In genomic region chr4:25799476-25800283, GRCm38 (mm10) we compare ENCODE assay signal across 9 mouse cellular contexts. TPM values are rescaled to one million over a fixed set of nuclear protein-coding genes. Genes with fewer than 3 reads are reported as not detected.
DNase-seq lines count a peak whose midpoint lies in the region; ATAC-seq and TF ChIP-seq lines count a peak whose summit lies in the region.
"Had no signal": no experiment of that assay in that cellular context is flagged by ENCODE, and none has a peak within 500 bp of the region (broad histone marks: within the 10 kb centered on the region; RNA-seq: fewer than 3 reads in every experiment).

Gene Fut9 (minus strand): TSS chr4:25800244.

- peak; percentile 70 for DNase-seq in Muller cell, postnatal 12 days (ENCODE audit: inconsistent ontology term)
- DNase-seq in brain, embryonic 14.5 days (ENCODE audit: low read depth) = peak; percentile 95
- DNase-seq in forebrain, embryonic 11.5 days (ENCODE audit: low spot score) = peak; percentile 91
- DNase-seq in kidney, adult 2 months = peak; percentile 79
- peak; percentile 87 for DNase-seq in left cerebral cortex, postnatal 25 days (ENCODE audit: low spot score in 2 of 2)
- peak; percentile 79 for DNase-seq in neural tube, embryonic 11.5 days (ENCODE audit: low spot score)
- DNase-seq in yolk sac, embryonic 10.5 days (ENCODE audit: low spot score) = peak; percentile 23
- no peak for DNase-seq in lung, adult 18-20 months

- H3K27ac ChIP-seq in forebrain, embryonic 11.5 days (ENCODE audit: low read depth, low read length) = peak within 1 kb of the TSS; percentile 58
- peak within 1 kb of the TSS; percentile 94 for H3K27ac ChIP-seq in kidney, adult 2 months (ENCODE audit: insufficient read depth, low read depth, low read length)
- H3K27ac ChIP-seq in neural tube, embryonic 11.5 days (ENCODE audit: low read depth, low read length) = peak within 1 kb of the TSS; percentile 44; the same call in 1 of the 2 replicates

- 0 out of 2 replicates have a peak, but pooled peaks have one; percentile 7 for TF ChIP-seq POLR2A in brain, embryonic 14.5 days (IDR thresholded peaks at IDR 0.05; ENCODE audit: borderline replicate concordance, extremely low read depth, insufficient read depth, insufficient read length, poor library complexity, severe bottlenecking)
- peak; percentile 51 for TF ChIP-seq POLR2A in kidney, adult 2 months (IDR thresholded peaks at IDR 0.05; ENCODE audit: low read depth, low read length)

- H3K9me3 ChIP-seq in forebrain, embryonic 11.5 days (ENCODE audit: control insufficient read depth, low read length) = no peaks in the 10 kb centered on the region
- H3K9me3 ChIP-seq in neural tube, embryonic 11.5 days (ENCODE audit: control insufficient read depth, low read length) = no peaks in the 10 kb centered on the region

- peak within 1 kb of the TSS; percentile 81 for H3K9ac ChIP-seq in forebrain, embryonic 11.5 days (ENCODE audit: low read length)
- peak within 1 kb of the TSS; percentile 72 for H3K9ac ChIP-seq in neural tube, embryonic 11.5 days (ENCODE audit: low read length)

- TF ChIP-seq CTCF in brain, embryonic 14.5 days (IDR thresholded peaks at IDR 0.05; ENCODE audit: borderline replicate concordance, extremely low read depth, insufficient read depth, insufficient read length) = no peak
- TF ChIP-seq CTCF in kidney, adult 2 months (conservative IDR thresholded peaks at IDR 0.05; ENCODE audit: insufficient read depth, insufficient read length, low read depth, low read length) = no peak

- peak within 1 kb of the TSS; percentile 67 for H3K4me3 ChIP-seq in forebrain, embryonic 11.5 days (ENCODE audit: low read depth, low read length)
- H3K4me3 ChIP-seq in kidney, adult 2 months (ENCODE audit: insufficient read depth, low read depth, low read length) = peak within 1 kb of the TSS; percentile 73
- peak within 1 kb of the TSS; percentile 57 for H3K4me3 ChIP-seq in neural tube, embryonic 11.5 days (ENCODE audit: low read depth, low read length)
- H3K4me3 ChIP-seq: erythroblast, embryonic 14.5 days had no signal

- WGBS in forebrain, embryonic 11.5 days = under 1% methylated on average over 52 of the region's 52 CpGs
- WGBS in kidney, adult 2 months = under 1% methylated on average over 50 of the region's 52 CpGs
- WGBS in neural tube, embryonic 11.5 days = under 1% methylated on average over 49 of the region's 52 CpGs

- intact Hi-C loops in left cerebral cortex, postnatal 25 days (cut with DNase I) = loop anchor here (1.0 to 5.0 kb wide), 5 partner anchors 62 to 518 kb away; partner anchors contain the start of gene Ufl1

- no peaks in the 10 kb centered on the region for H3K36me3 ChIP-seq in forebrain, embryonic 11.5 days (ENCODE audit: control insufficient read depth, insufficient read depth, low read length)
- H3K36me3 ChIP-seq in kidney, adult 2 months (ENCODE audit: control insufficient read depth, insufficient read depth, low read length) = no peaks in the 10 kb centered on the region; the same call in 1 of the 2 replicates
- no peaks in the 10 kb centered on the region for H3K36me3 ChIP-seq in neural tube, embryonic 11.5 days (ENCODE audit: control insufficient read depth, insufficient read depth, low read length)

- no peaks in the 10 kb centered on the region for H3K4me1 ChIP-seq in forebrain, embryonic 11.5 days (replicated peaks; ENCODE audit: control insufficient read depth, insufficient read depth, low read length)
- H3K4me1 ChIP-seq in kidney, adult 2 months (ENCODE audit: control insufficient read depth, insufficient read depth, low read length) = peaks cover 7% of the 10 kb centered on the region; the same call in 1 of the 2 replicates
- H3K4me1 ChIP-seq in neural tube, embryonic 11.5 days (ENCODE audit: control insufficient read depth, insufficient read depth, low read length) = no peaks in the 10 kb centered on the region

- peak; percentile 94 for ATAC-seq in forebrain, embryonic 11.5 days (replicated peaks; ENCODE audit: low FRiP score)
- ATAC-seq in neural tube, embryonic 11.5 days (ENCODE audit: insufficient read depth, low FRiP score, low TSS enrichment) = peak; percentile 92

- no peaks in the 10 kb centered on the region for H3K27me3 ChIP-seq in forebrain, embryonic 11.5 days (ENCODE audit: control insufficient read depth, insufficient read depth, low read length)
- no peaks in the 10 kb centered on the region for H3K27me3 ChIP-seq in kidney, adult 2 months (replicated peaks; ENCODE audit: control insufficient read depth, insufficient read depth, low read length)
- no peaks in the 10 kb centered on the region for H3K27me3 ChIP-seq in neural tube, embryonic 11.5 days (ENCODE audit: control insufficient read depth, insufficient read depth, low read length)

- H3K4me2 ChIP-seq in forebrain, embryonic 11.5 days (ENCODE audit: low read depth, low read length, severe bottlenecking) = peak within 1 kb of the TSS; percentile 68
- H3K4me2 ChIP-seq in neural tube, embryonic 11.5 days (ENCODE audit: low read depth) = peak within 1 kb of the TSS; percentile 83

RNA-seq across cellular contexts. Expression of gene Fut9, which starts in this region (rescaled TPM):
- polyA plus RNA-seq in brain, embryonic 14.5 days (2012; rRNA removed) = 6.8 and 7.6 TPM in 2 replicates
- 8.5 and 10.0 TPM in 2 replicates for polyA plus RNA-seq in forebrain, embryonic 11.5 days (2014; fragmentation: Nextera tagmentation; extraction: Ambion mirVana)
- polyA plus RNA-seq in kidney, adult 2 months (2012; rRNA removed) = 31.1 and 35.3 TPM in 2 replicates
- 10 to 100 TPM; 79.7 to 82.8 TPM for total RNA-seq in left cerebral cortex, postnatal 25 days (2021)
- polyA plus RNA-seq in neural tube, embryonic 11.5 days (2014; fragmentation: Nextera tagmentation; extraction: Ambion mirVana) = 1.2 and 1.9 TPM in 2 replicates
- polyA plus RNA-seq: erythroblast, embryonic 14.5 days had no signal

Comparison
In these comparisons a context has a peak if more than half of its experiments do, and no peak if none do; other contexts are left out.
1. DNase-seq: peak in Muller cell, postnatal 12 days (single experiment), brain, embryonic 14.5 days (single experiment), forebrain, embryonic 11.5 days (single experiment), kidney, adult 2 months (single experiment), left cerebral cortex, postnatal 25 days (2 of 2), neural tube, embryonic 11.5 days (single experiment) and yolk sac, embryonic 10.5 days (single experiment); none in lung, adult 18-20 months (0 of 2).
2. H3K27ac ChIP-seq: peak in every context shown above with its lines; median percentile 94 in kidney, adult 2 months; 58 in forebrain, embryonic 11.5 days; 44 in neural tube, embryonic 11.5 days.
3. Peak in every context shown above with its lines, with median percentiles within 50 percentile points of each other: H3K4me3 ChIP-seq.